Mouse (Mus musculus): ENCODE data around the gene Trmt10c.

GRCm38 (mm10) chr16:56012789-56013743 is 24.6 kb downstream of the Trmt10c start:
- TF ChIP-seq CTCF (IDR thresholded peaks at IDR 0.05; ENCODE audit: insufficient read depth, low read length) (no peak), POLR2A (IDR thresholded peaks at IDR 0.05; ENCODE audit: borderline replicate concordance, extremely low read depth, low read depth, low read length) (no peak)
